Mouse (Mus musculus) midbrain, embryonic 16.5 days (tissue): ENCODE results near the gene Tgm2. TPM values are rescaled to one million over a fixed set of nuclear protein-coding genes. Genes with fewer than 3 reads are reported as not detected.

Experiments used
- ATAC-seq: fragments of 200-750 bp; cut with Nextera tagmentation; 2 replicates; pipeline ENCODE4 v1.8.0; 2017; ENCODE audit warnings: moderate TSS enrichment
- H3K27ac ChIP-seq: fragments of 300-500 bp; sonication (generic); 2 replicates; pipeline ENCODE4 v1.5.1; 2014; ENCODE audit warnings: mild to moderate bottlenecking, low read length, mixed read lengths
- H3K27me3 ChIP-seq: fragments of 300-500 bp; sonication (generic); 2 replicates; pipeline ENCODE4 v1.6.1; 2014; ENCODE audit warnings: low read depth, low read length, mixed read lengths; ENCODE audit not compliant: control insufficient read depth, insufficient read depth
- H3K36me3 ChIP-seq: fragments of 300-500 bp; sonication (generic); 2 replicates; pipeline ENCODE4 v1.6.1; 2014; ENCODE audit warnings: mild to moderate bottlenecking, low read length, moderate library complexity, mixed read lengths; ENCODE audit not compliant: control insufficient read depth, insufficient read depth
- H3K4me1 ChIP-seq: fragments of 300-500 bp; sonication (generic); 2 replicates; pipeline ENCODE4 v1.6.1; 2014; ENCODE audit warnings: mild to moderate bottlenecking, low read length, mixed read lengths; ENCODE audit not compliant: control insufficient read depth, insufficient read depth
- H3K4me2 ChIP-seq: fragments of 300-500 bp; sonication (generic); 2 replicates; pipeline ENCODE4 v1.6.1; 2014; ENCODE audit warnings: mild to moderate bottlenecking, low read length, mixed read lengths
- H3K4me3 ChIP-seq: fragments of 300-500 bp; sonication (generic); 2 replicates; pipeline ENCODE4 v1.5.1; 2014; ENCODE audit warnings: low read depth, mild to moderate bottlenecking, low read length, moderate library complexity, mixed read lengths
- H3K9ac ChIP-seq: fragments of 300-500 bp; sonication (generic); 2 replicates; pipeline ENCODE4 v1.6.1; 2014; ENCODE audit warnings: low read depth, low read length, mixed read lengths
- H3K9me3 ChIP-seq: fragments of 300-500 bp; sonication (generic); replicated peaks from 2 replicates; pipeline ENCODE4 v1.6.1; 2014; ENCODE audit warnings: mild to moderate bottlenecking, low read length, mixed read lengths; ENCODE audit not compliant: control insufficient read depth, poor library complexity, severe bottlenecking
- WGBS: fragments of 180-500 bp; shearing (Covaris S2); extraction: QIAGEN DNeasy Blood & Tissue Kit; methylation state at CpG from one replicate; pipeline ENCODE4 v1.1.7; 2014; 5-methylcytosine and 5-hydroxymethylcytosine counted together
- polyA plus RNA-seq: library from polyadenylated mRNA; unstranded; fragments of >200 nt; fragmentation: Nextera tagmentation; extraction: Ambion mirVana; gene quantifications from 2 replicates; pipeline ENCODE4 v1.2.1, GENCODE M21; 2015

The Tgm2 gene
- polyA plus RNA-seq, 1 experiment from 2014 or later, result 7.1 TPM

DNA sequence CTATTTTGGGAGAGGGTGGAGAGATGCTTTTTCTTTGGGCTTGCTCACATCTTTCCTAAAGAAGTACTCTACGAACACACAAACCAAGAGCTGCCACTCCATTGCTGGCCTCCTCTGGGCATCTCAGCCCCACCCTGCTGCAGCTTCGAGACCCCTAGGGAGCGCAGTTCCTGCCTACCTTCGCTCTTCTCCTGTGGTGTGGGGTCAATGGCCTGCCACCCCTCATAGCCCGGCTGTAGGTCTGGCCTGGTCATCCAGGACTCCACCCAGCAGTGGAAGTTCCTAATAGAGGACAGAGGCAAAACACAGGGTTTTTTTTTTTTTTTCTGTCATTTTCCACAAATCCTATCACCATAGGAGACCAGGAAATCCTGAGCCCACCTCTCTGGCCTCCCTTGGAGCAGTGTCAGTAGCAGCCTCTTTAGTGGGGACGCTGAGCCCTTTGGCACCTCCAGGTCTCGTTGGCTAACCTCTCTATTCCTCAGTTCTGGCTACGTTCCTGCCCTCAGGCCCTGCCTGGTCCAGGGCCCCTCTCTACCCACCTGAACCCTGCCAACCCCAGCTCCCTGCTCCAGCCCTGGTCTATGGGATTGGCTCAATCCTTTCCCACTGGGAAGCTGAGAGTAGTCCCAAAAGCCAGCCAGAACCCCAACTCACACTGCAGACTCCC is 17.6 kb downstream of the Tgm2 start:
- Histone ChIP-seq H3K4me1 (peaks cover 3% of the 10 kb centered on the region; the same call in 1 of the 2 replicates), H3K9me3 (no peaks in the 10 kb centered on the region), H3K4me2 (no peak overlapping the region), H3K4me3 (no peak overlapping the region), H3K9ac (no peak overlapping the region), H3K27ac (no peak overlapping the region), H3K27me3 (no peaks in the 10 kb centered on the region), H3K36me3 (no peaks in the 10 kb centered on the region)
- no peak for ATAC-seq
- WGBS, result 77% methylated on average over 8 of the region's 8 CpGs

DNA sequence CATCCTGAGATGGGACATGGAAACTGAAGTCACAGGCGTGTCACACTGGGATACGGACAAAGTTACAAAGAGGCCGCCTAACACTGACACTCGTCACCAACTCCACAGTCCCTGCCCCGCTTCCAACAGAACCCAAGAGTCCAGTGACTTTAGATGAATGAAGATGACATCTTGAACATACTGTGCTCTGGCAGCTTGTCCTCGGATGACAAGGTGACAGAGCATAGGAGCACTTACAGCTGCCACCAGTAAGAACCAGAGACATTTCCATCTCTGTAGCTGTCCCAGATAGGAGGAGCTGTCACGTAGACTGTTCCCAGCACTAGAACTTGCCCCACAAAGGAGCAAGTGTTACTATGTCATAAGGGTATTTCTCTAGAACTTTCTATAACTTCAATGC is 18.4 kb downstream of the Tgm2 start:
- Histone ChIP-seq H3K9me3 (no peaks in the 10 kb centered on the region), H3K9ac (no peak overlapping the region), H3K27me3 (no peaks in the 10 kb centered on the region), H3K4me1 (peaks cover 3% of the 10 kb centered on the region; the same call in 1 of the 2 replicates), H3K27ac (no peak overlapping the region), H3K36me3 (no peaks in the 10 kb centered on the region), H3K4me3 (no peak overlapping the region), H3K4me2 (no peak overlapping the region)
- 91% methylated on average over 7 of the region's 7 CpGs for WGBS
- no peak for ATAC-seq

DNA sequence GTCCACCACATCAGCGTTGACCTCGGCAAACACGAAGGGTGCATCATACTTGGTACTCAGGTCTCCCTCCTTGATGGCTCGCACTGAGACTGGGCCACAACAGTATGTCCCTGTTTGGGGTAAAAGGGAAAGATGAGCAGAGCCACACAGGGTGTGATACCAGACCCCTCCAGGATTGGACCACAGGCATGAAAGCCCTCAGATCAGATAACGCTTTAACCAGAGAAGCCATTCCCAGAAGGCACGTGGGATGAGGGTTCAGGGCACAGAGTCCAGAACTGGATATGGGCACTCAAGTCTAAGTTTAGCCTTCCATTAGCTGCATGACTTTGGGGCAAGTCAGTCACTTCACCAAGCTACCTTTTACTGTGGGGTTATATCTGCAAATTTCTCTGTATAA is 19.0 kb downstream of the Tgm2 start:
- H3K4me1 ChIP-seq, result peaks cover 3% of the 10 kb centered on the region; the same call in 1 of the 2 replicates
- no peaks in the 10 kb centered on the region for H3K36me3 ChIP-seq
- no peak overlapping the region for H3K4me3 ChIP-seq
- no peak overlapping the region for H3K27ac ChIP-seq
- H3K9me3 ChIP-seq, result no peaks in the 10 kb centered on the region
- WGBS, result 93% methylated on average over 6 of the region's 6 CpGs
- ATAC-seq, result no peak
- no peak overlapping the region for H3K9ac ChIP-seq
- no peaks in the 10 kb centered on the region for H3K27me3 ChIP-seq
- H3K4me2 ChIP-seq, result no peak overlapping the region

DNA sequence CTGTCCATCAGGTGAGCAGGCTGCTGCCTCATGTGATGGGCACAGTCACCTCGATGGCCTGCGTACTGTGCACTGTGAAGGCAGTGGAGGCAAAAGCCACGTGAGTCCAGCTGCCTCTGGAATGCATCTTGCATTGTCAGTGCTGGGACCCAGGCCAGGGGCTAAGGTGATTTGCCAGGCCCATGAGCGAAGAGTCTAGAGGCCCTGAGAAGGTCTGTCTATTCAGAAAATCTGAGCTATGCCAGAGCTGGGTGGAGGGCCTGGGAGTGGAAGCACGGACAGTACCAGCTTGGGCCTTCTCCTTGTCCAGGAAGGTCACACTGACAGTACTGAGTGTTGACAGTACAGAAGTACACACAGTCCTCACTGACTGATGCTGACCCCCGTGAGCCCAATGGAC is 23.4 kb downstream of the Tgm2 start:
- Histone ChIP-seq H3K36me3 (no peaks in the 10 kb centered on the region), H3K4me3 (no peak overlapping the region), H3K9ac (no peak overlapping the region), H3K27me3 (no peaks in the 10 kb centered on the region), H3K4me2 (no peak overlapping the region), H3K9me3 (no peaks in the 10 kb centered on the region), H3K27ac (no peak overlapping the region), H3K4me1 (no peaks in the 10 kb centered on the region)
- no peak for ATAC-seq
- 88% methylated on average over 6 of the region's 6 CpGs for WGBS

DNA sequence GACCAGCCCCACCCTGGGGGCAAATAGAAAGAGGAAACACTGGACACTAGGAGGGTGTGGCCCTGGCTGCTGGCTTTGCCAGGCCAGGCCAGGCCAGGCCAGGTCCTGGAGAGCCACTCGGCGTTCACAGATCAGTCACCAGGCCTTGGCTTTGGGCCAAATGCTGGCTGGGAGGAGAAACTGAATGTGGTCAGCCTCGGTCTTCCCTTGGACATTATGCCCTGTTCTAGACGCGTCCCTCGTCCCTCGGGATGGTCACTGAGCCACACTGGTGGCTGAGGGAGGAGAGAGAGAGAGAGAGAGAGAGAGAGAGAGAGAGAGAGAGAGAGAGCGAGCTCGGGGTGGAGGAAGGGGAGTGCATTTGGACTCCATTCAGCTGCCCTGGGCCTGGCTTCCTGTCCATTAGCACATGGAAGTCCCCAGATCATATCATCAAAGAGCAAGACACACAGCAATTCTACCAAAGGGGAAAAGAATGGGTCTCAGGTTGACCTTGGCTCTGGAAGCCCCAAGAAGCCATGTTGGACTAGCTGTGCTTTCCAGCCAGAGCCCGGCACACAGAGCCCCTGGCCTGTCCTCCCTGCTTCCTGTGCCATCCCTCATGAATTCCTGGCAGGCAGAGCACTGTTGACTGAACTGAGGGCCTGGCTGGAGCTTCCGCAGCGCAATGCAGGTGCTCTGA is 24.4 kb downstream of the Tgm2 start:
- Histone ChIP-seq H3K4me1 (no peaks in the 10 kb centered on the region), H3K9ac (no peak overlapping the region), H3K36me3 (no peaks in the 10 kb centered on the region), H3K4me3 (no peak overlapping the region), H3K27ac (no peak overlapping the region), H3K9me3 (no peaks in the 10 kb centered on the region), H3K4me2 (no peak overlapping the region), H3K27me3 (no peaks in the 10 kb centered on the region)
- ATAC-seq, result no peak
- 60% methylated on average over 12 of the region's 12 CpGs for WGBS

DNA sequence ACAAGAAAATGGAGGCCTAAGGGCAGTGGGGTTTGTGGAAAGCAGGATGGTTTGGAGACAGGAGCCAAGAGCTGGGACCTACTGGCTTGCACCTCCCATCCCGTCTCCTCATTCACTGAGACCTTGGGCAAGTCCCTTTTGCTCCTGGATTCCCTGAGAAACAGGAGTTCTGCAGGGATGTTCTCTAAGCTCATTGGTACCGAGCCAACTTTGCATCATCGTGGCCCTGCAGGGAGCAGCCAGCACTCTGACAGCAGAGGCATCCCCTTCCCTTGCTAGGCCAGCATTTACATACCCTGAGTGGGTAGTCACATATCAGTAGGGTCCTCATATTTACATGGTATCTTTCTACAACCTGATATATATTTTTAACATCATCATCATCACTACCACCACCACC is 25.4 kb downstream of the Tgm2 start:
- 75% methylated on average over 3 of the region's 3 CpGs for WGBS
- H3K9me3 ChIP-seq, result no peaks in the 10 kb centered on the region
- no peak overlapping the region for H3K27ac ChIP-seq
- H3K27me3 ChIP-seq, result no peaks in the 10 kb centered on the region
- H3K4me2 ChIP-seq, result no peak overlapping the region
- H3K9ac ChIP-seq, result no peak overlapping the region
- ATAC-seq, result no peak
- no peak overlapping the region for H3K4me3 ChIP-seq
- H3K4me1 ChIP-seq, result no peaks in the 10 kb centered on the region
- no peaks in the 10 kb centered on the region for H3K36me3 ChIP-seq

DNA sequence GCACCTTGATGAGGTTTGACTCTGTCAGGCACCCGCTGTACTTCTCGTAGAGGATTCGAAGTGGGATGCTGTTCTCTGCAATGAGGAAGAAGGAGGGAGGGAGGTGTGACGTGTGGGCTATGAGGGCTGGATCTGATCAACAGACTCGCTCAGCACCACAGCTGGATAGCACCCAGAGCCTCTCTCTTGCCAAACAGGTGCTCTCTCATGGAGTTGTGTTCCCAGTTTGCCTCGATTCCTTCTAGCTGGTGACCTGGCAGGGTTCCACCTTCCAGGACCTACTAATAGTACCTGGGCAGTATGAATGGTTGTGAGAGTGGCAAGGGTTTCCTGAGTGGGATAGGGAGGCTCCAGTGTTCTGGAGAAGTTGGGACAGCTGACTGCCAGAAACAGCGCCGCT is 26.0 kb downstream of the Tgm2 start:
- Histone ChIP-seq H3K36me3 (no peaks in the 10 kb centered on the region), H3K27me3 (no peaks in the 10 kb centered on the region), H3K4me1 (no peaks in the 10 kb centered on the region), H3K4me3 (no peak overlapping the region), H3K4me2 (no peak overlapping the region), H3K27ac (no peak overlapping the region), H3K9ac (no peak overlapping the region), H3K9me3 (no peaks in the 10 kb centered on the region)
- no peak for ATAC-seq
- 83% methylated on average over 8 of the region's 8 CpGs for WGBS

DNA sequence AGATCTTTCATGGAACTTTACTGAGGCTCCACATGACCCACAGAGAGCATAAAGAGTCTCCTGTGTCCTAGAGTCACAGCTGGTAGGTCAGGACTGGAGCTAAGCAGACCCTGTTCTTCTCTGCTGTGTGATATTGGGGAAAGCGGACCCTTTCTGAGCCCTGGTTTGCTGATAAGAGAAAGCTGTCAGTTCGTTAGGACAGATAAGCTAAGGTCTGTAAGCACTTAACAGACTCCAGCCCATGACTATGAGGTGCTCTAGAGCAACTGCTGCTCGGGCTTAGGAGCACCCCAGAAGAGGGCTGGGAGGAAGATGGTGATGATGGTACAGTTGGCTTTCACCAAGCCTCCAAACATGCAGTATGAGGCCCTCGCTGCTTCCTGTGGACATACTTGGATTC is 27.1 kb downstream of the Tgm2 start:
- H3K4me2 ChIP-seq, result no peak overlapping the region
- H3K27me3 ChIP-seq, result no peaks in the 10 kb centered on the region
- no peak overlapping the region for H3K27ac ChIP-seq
- H3K4me3 ChIP-seq, result no peak overlapping the region
- H3K9ac ChIP-seq, result no peak overlapping the region
- 77% methylated on average over 4 of the region's 4 CpGs for WGBS
- no peaks in the 10 kb centered on the region for H3K9me3 ChIP-seq
- H3K36me3 ChIP-seq, result no peaks in the 10 kb centered on the region
- H3K4me1 ChIP-seq, result no peaks in the 10 kb centered on the region
- no peak for ATAC-seq

DNA sequence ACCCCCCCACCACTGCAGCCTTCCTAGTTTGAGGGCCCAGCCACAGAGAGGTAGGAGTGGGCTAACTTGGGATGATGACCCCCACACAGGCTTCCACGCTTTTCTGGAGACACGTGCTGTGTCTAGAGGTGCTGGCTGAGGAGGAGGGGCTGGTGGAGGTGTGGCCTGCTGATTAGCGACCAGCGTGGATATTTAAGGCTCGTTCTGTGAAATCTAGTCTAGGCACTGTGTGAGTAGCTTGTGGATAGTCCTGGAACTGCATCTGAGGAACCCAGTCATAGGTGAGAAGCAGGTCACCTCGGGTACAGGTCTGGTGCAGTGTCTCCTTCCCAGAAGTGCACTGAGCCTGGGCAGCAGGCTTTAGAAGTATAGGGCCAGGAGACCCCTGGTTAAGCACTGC is 29.6 kb downstream of the Tgm2 start:
- no peak overlapping the region for H3K4me2 ChIP-seq
- no peaks in the 10 kb centered on the region for H3K36me3 ChIP-seq
- H3K27me3 ChIP-seq, result no peaks in the 10 kb centered on the region
- ATAC-seq, result no peak
- no peaks in the 10 kb centered on the region for H3K9me3 ChIP-seq
- no peak overlapping the region for H3K4me3 ChIP-seq
- no peaks in the 10 kb centered on the region for H3K4me1 ChIP-seq
- no peak overlapping the region for H3K9ac ChIP-seq
- no peak overlapping the region for H3K27ac ChIP-seq
- WGBS, result 62% methylated on average over 6 of the region's 6 CpGs
